Comparison of ENCODE assay signal across 8 mouse cellular contexts in the genomic region with DNA sequence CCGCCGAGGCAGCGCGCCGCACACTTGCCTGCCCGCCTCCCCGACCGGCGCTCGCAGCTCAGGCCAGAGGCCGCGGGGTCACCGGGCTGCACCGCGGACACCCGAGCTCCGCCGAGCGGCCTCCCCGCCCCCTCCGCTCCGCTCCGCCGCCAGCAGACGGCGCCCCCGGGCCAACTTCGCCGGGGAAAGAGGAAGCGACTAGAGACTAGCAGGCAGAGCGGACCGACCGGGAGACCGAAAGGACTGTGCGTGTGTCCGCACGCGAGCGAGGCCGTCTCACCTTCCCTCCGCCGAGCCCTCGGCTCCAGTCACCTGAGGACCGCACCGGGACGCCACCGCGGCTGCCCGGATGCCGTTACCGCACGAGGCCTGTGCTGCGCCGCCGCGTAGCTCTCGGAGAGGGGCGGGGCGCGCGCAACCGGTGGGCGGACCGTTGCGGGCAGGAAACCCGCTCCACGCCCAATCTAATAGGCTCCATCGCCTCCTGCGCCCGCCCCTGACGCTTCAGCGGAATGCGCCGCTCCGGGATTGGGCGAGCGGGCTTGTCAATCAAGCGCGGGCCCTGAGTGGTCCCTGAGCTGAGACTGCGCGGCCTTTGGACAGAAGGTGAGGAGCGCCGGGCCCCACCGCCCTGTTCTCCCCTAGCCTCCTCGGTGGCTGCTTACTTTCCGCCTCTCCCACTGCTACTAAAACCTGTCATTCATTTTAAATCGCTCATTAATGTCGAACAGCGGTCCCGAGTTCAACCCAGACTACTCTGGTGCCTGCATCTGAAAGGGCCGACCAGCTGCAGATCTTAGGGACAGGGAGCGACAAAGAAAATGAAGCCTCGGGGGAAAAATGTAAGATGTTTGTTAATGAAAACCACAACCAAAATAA. TPM values are rescaled to one million over a fixed set of nuclear protein-coding genes. Genes with fewer than 3 reads are reported as not detected.
A peak's percentile ranks its signal among the peaks of the same experiment; 100 is the strongest.
DNase-seq lines count a peak whose midpoint lies in the region; ATAC-seq and TF ChIP-seq lines count a peak whose summit lies in the region.

A gene (minus strand): TSS at position 420 of the 879 bp plus-strand sequence.

- TF ChIP-seq CTCF in C2C12 (IDR thresholded peaks at IDR 0.05; ENCODE audit: control insufficient read depth, insufficient read depth, insufficient read length) = peak; percentile 89
- TF ChIP-seq CTCF in brain, embryonic 14.5 days (IDR thresholded peaks at IDR 0.05; ENCODE audit: borderline replicate concordance, extremely low read depth, insufficient read depth, insufficient read length) = peak; percentile 62
- TF ChIP-seq CTCF in liver, adult 2 months (IDR thresholded peaks at IDR 0.05; ENCODE audit: low read depth, low read length) = peak; percentile 68

- WGBS in heart, embryonic 11.5 days (ENCODE audit: insufficient replicate concordance) = under 1% methylated on average over 76 of the region's 93 CpGs
- WGBS in kidney, embryonic 16.5 days = under 1% methylated on average over 91 of the region's 93 CpGs
- WGBS in liver, adult 2 months = under 1% methylated on average over 92 of the region's 93 CpGs

- H3K36me3 ChIP-seq in C2C12 (ENCODE audit: control insufficient read depth, insufficient read depth) (no peaks in the 10 kb centered on the region), myocyte (ENCODE audit: control insufficient read depth, insufficient read depth) (no peaks in the 10 kb centered on the region)
- peaks cover 3% of the 10 kb centered on the region; the same call in 1 of the 2 replicates for H3K36me3 ChIP-seq in erythroblast, embryonic 14.5 days (ENCODE audit: control insufficient read depth)
- H3K36me3 ChIP-seq in heart, embryonic 11.5 days (ENCODE audit: control insufficient read depth, insufficient read depth, low read length) = peaks cover 3% of the 10 kb centered on the region; the same call in 1 of the 2 replicates
- H3K36me3 ChIP-seq in kidney, embryonic 16.5 days (ENCODE audit: insufficient read depth, low read length) = peaks cover 9% of the 10 kb centered on the region; the same call in 1 of the 2 replicates
- no peaks in the 10 kb centered on the region for H3K36me3 ChIP-seq in liver, adult 2 months (ENCODE audit: control insufficient read depth, insufficient read depth, low read length)
- H3K36me3 ChIP-seq in splenic B cell, adult 2 months (ENCODE audit: control insufficient read depth, insufficient read depth, low read length, poor library complexity, severe bottlenecking) = no peaks in the 10 kb centered on the region

- H3K79me2 ChIP-seq in C2C12 (ENCODE audit: control insufficient read depth, insufficient read depth) = peaks cover 49% of the 10 kb centered on the region
- peaks cover 6% of the 10 kb centered on the region; the same call in 1 of the 2 replicates for H3K79me2 ChIP-seq in liver, adult 2 months (ENCODE audit: control insufficient read depth, insufficient read depth, low read length)
- H3K79me2 ChIP-seq in myocyte (ENCODE audit: control insufficient read depth, insufficient read depth) = peaks cover 45% of the 10 kb centered on the region

- no peaks in the 10 kb centered on the region for H3K27me3 ChIP-seq in C2C12 (ENCODE audit: control insufficient read depth, insufficient read depth, insufficient read length)
- no peaks in the 10 kb centered on the region for H3K27me3 ChIP-seq in erythroblast, embryonic 14.5 days (ENCODE audit: control insufficient read depth)
- no peaks in the 10 kb centered on the region for H3K27me3 ChIP-seq in heart, embryonic 11.5 days (ENCODE audit: control insufficient read depth, insufficient read depth, low read length)
- no peaks in the 10 kb centered on the region for H3K27me3 ChIP-seq in kidney, embryonic 16.5 days (ENCODE audit: insufficient read depth, low read length)
- no peaks in the 10 kb centered on the region for H3K27me3 ChIP-seq in liver, adult 2 months (ENCODE audit: control insufficient read depth, insufficient read depth, low read length)
- H3K27me3 ChIP-seq in myocyte (ENCODE audit: control insufficient read depth, insufficient read depth, insufficient read length) = no peaks in the 10 kb centered on the region
- no peaks in the 10 kb centered on the region for H3K27me3 ChIP-seq in splenic B cell, adult 2 months (ENCODE audit: control insufficient read depth, insufficient read depth, low read length, poor library complexity, severe bottlenecking)

- peak; percentile 99 for DNase-seq in brain, embryonic 14.5 days (ENCODE audit: low read depth)
- peak; percentile 83 for DNase-seq in liver, adult 2 months (ENCODE audit: extremely low read depth, low read depth, low spot score)
- peak; percentile 97 for DNase-seq in splenic B cell, adult 2 months (ENCODE audit: low read depth, low spot score)

- peaks cover 9% of the 10 kb centered on the region for H3K9me3 ChIP-seq in erythroblast, embryonic 14.5 days (ENCODE audit: control insufficient read depth, low read length)
- peaks cover 9% of the 10 kb centered on the region for H3K9me3 ChIP-seq in heart, embryonic 11.5 days (replicated peaks; ENCODE audit: control insufficient read depth, low read length)
- H3K9me3 ChIP-seq in kidney, embryonic 16.5 days (ENCODE audit: low read length) = peaks cover 6% of the 10 kb centered on the region

- ATAC-seq in heart, embryonic 11.5 days (replicated peaks; ENCODE audit: insufficient number of reproducible peaks, low FRiP score, low TSS enrichment) = peak; percentile 98
- ATAC-seq in kidney, embryonic 16.5 days (ENCODE audit: low FRiP score, low TSS enrichment) = peak; percentile 100

- peak within 1 kb of the TSS; percentile 76 for H3K4me2 ChIP-seq in heart, embryonic 11.5 days
- peak within 1 kb of the TSS; percentile 81 for H3K4me2 ChIP-seq in kidney, embryonic 16.5 days (replicated peaks; ENCODE audit: low read depth, low read length)
- H3K4me2 ChIP-seq in myocyte (ENCODE audit: low read depth) = peak within 1 kb of the TSS; percentile 96

- peak within 1 kb of the TSS; percentile 84 for H3K27ac ChIP-seq in heart, embryonic 11.5 days (ENCODE audit: low read depth, low read length)
- peak within 1 kb of the TSS; percentile 96 for H3K27ac ChIP-seq in kidney, embryonic 16.5 days (ENCODE audit: low read length)
- peak within 1 kb of the TSS; percentile 89 for H3K27ac ChIP-seq in liver, adult 2 months (replicated peaks; ENCODE audit: insufficient read depth, low read depth, low read length)

- peak within 1 kb of the TSS; percentile 70 for H3ac ChIP-seq in C2C12 (ENCODE audit: control insufficient read depth, insufficient read length, low read depth)
- peak within 1 kb of the TSS; percentile 90 for H3ac ChIP-seq in myocyte (ENCODE audit: control insufficient read depth, insufficient read length)

- H3K9ac ChIP-seq in heart, embryonic 11.5 days (ENCODE audit: low read depth, low read length) = peak within 1 kb of the TSS; percentile 94
- H3K9ac ChIP-seq in kidney, embryonic 16.5 days (replicated peaks; ENCODE audit: low read length) = peak within 1 kb of the TSS; percentile 92
- peak within 1 kb of the TSS; percentile 89 for H3K9ac ChIP-seq in liver, adult 2 months (ENCODE audit: low read depth, low read length)

- peak; percentile 76 for TF ChIP-seq POLR2A in brain, embryonic 14.5 days (IDR thresholded peaks at IDR 0.05; ENCODE audit: borderline replicate concordance, extremely low read depth, insufficient read depth, insufficient read length, poor library complexity, severe bottlenecking)
- peak; percentile 62 for TF ChIP-seq POLR2A in liver, adult 2 months (IDR thresholded peaks at IDR 0.05; ENCODE audit: extremely low read depth, insufficient read depth, low read length)
- TF ChIP-seq POLR2A in myocyte (IDR thresholded peaks at IDR 0.05; ENCODE audit: insufficient read length, low read depth) = peak; percentile 96

- peak within 1 kb of the TSS; percentile 72 for H3K4me3 ChIP-seq in C2C12 (ENCODE audit: insufficient read depth, poor library complexity, severe bottlenecking)
- peak within 1 kb of the TSS; percentile 99 for H3K4me3 ChIP-seq in erythroblast, embryonic 14.5 days (replicated peaks)
- H3K4me3 ChIP-seq in heart, embryonic 11.5 days (ENCODE audit: low read depth, low read length) = peak within 1 kb of the TSS; percentile 84
- peak within 1 kb of the TSS; percentile 90 for H3K4me3 ChIP-seq in kidney, embryonic 16.5 days (ENCODE audit: low read length)
- peak within 1 kb of the TSS; percentile 81 for H3K4me3 ChIP-seq in liver, adult 2 months (ENCODE audit: insufficient read depth, low read depth, low read length)
- peak within 1 kb of the TSS; percentile 78 for H3K4me3 ChIP-seq in myocyte

- peaks cover 26% of the 10 kb centered on the region for H3K4me1 ChIP-seq in erythroblast, embryonic 14.5 days (ENCODE audit: control insufficient read depth)
- peaks cover 9% of the 10 kb centered on the region; the same call in 1 of the 2 replicates for H3K4me1 ChIP-seq in heart, embryonic 11.5 days (ENCODE audit: control insufficient read depth, insufficient read depth, low read length)
- peaks cover 18% of the 10 kb centered on the region for H3K4me1 ChIP-seq in kidney, embryonic 16.5 days (ENCODE audit: insufficient read depth, low read length)
- no peaks in the 10 kb centered on the region for H3K4me1 ChIP-seq in liver, adult 2 months (ENCODE audit: control insufficient read depth, insufficient read depth, low read length)

- H3K79me3 ChIP-seq in C2C12 (ENCODE audit: low read depth) = peaks cover 45% of the 10 kb centered on the region

TF ChIP-seq in C2C12, 6 proteins besides CTCF, POLR2A, EP300 and RAD21:
- no peak for TF ChIP-seq CEBPB (IDR thresholded peaks at IDR 0.05; ENCODE audit: low read depth)
- TF ChIP-seq USF1 (IDR thresholded peaks at IDR 0.05; ENCODE audit: low read depth) = no peak

TF ChIP-seq in myocyte, 11 proteins besides CTCF, POLR2A, EP300 and RAD21 (continues in another document):
- no peak for TF ChIP-seq USF1 (IDR thresholded peaks at IDR 0.05; ENCODE audit: low read depth)
- TF ChIP-seq REST (IDR thresholded peaks at IDR 0.05; ENCODE audit: insufficient read depth, insufficient read length) = peak; percentile 24
- TF ChIP-seq E2F4 (IDR thresholded peaks at IDR 0.05; ENCODE audit: insufficient read depth) = no peak
- no peak for TF ChIP-seq CEBPB (IDR thresholded peaks at IDR 0.05; ENCODE audit: insufficient read depth, poor library complexity, severe bottlenecking)
- TF ChIP-seq MYOG (IDR thresholded peaks at IDR 0.05; ENCODE audit: control insufficient read depth in 1 of 3, insufficient read depth in 1 of 3, insufficient read length in 2 of 3, low read depth in 2 of 3) = peak in 1 of 3 experiments; percentile 31
- peak; percentile 92 for TF ChIP-seq POLR2AphosphoS2 (IDR thresholded peaks at IDR 0.05; ENCODE audit: insufficient read length, low read depth)
- no peak for TF ChIP-seq MAX (IDR thresholded peaks at IDR 0.05; ENCODE audit: low read depth)

RNA-seq across cellular contexts. Expression of the gene that starts here (rescaled TPM):
- polyA plus RNA-seq in C2C12 (2012; fragmentation: generic; extraction: Trizol) (17.1 TPM), myocyte (2012; fragmentation: generic; extraction: Trizol) (17.1 TPM)
- 29.3 and 32.9 TPM in 2 replicates for polyA plus RNA-seq in brain, embryonic 14.5 days (2012; rRNA removed)
- 0.12 and 0.13 TPM in 2 replicates for polyA plus RNA-seq in erythroblast, embryonic 14.5 days (2012)
- polyA plus RNA-seq in heart, embryonic 11.5 days (2014; fragmentation: Nextera tagmentation; extraction: Ambion mirVana) = 62.7 and 65.7 TPM in 2 replicates
- polyA plus RNA-seq in kidney, embryonic 16.5 days (2015; fragmentation: Nextera tagmentation; extraction: Ambion mirVana) = 79.2 and 81.6 TPM in 2 replicates
- total RNA-seq in liver, adult 2 months (2014; rRNA removed) = 17.0 and 17.5 TPM in 2 replicates
- polyA plus RNA-seq in liver, adult 2 months (2012; rRNA removed) = 2.2 and 2.6 TPM in 2 replicates

Comparison
In these comparisons a context has a peak if more than half of its experiments do, and no peak if none do; other contexts are left out.
1. Peak in every context shown above with its lines: DNase-seq, ATAC-seq, H3K4me3 ChIP-seq and H3K27ac ChIP-seq.